Mouse (Mus musculus) left cerebral cortex, postnatal 36 days (tissue): ENCODE data around the gene Hist1h4m. TPM values are rescaled to one million over a fixed set of nuclear protein-coding genes. Genes with fewer than 3 reads are reported as not detected.
"Not testable (repeated sequence)": the region's sequence is repeated elsewhere in the genome, so short reads cannot be mapped to it uniquely, and the experiment has no call there.

Experiments used
- DNase-seq, 2 experiments: peaks; one replicate each; pipeline ENCODE4 v3.0.0; 2021 to 2022; ENCODE audit warnings: low spot score in 2 of 2, mixed read lengths in 1 of 2
- intact Hi-C: fragments of 180-260 bp; cut with DNase I; formaldehyde crosslinking; loops from one replicate; pipeline ENCODE4 v1.15.1; 2025
- total RNA-seq, 2 experiments: library from RNA; stranded (reverse); gene quantifications; 2 replicates each; pipeline ENCODE4 v1.2.3; 2021

Gene Hist1h4m
- total RNA-seq, 2 experiments from 2014 or later, result 258 to 294 TPM

DNA sequence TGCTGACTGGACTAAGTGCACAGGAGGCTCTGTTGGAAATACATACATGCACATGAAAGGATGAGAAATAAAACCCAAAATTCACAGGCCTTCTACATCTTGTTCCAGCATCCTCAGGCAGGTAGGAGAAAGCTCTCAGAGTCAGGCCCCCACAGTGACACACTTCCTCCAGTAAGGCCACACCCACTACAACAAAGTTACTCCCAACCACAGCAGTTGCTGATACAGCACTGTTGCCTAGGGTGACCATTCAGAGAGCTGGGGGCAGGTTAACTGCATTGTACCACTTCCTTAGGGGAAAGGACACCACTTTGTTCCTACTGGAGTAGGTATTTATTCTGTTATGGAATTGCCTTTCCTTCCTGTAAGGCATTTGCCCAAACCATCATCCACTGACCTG is 14.4 kb upstream of the Hist1h4m start:
- intact Hi-C loops, result not testable (repeated sequence)

DNA sequence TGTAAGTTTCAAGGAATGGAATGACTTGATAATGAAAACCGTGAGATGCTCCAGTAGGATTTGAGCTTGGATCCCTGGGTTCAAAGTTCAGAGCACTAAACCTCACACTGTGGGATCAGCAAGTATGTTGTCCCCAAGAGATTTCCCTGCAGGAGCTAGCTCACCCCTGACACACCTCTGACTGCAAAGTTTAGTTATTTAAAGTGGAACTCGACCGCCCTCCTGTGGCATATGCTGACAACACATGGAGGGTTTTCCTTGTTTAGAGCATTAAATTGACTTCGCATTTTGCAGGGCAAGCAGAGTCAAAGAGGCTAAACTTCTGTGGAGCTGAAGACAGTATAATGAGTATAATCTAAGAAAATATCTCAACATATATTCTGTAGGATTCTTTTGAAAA is 8.5 kb upstream of the Hist1h4m start:
- DNase-seq, intact Hi-C loops: not testable (repeated sequence)

More for the DNA sequence above, 14.4 kb upstream of the Hist1h4m start:
- DNase-seq, result not testable (repeated sequence)

GRCm38 (mm10) chr13:21810073-21810472 is 1.5 kb upstream of the Hist1h4m start, which contains the start of the genes Hist1h2bq and Hist1h2ao:
Hist1h2bq (minus strand) TSS chr13:21810197.
Hist1h2ao (plus strand) TSS chr13:21810465.
- DNase-seq, intact Hi-C loops: not testable (repeated sequence)

DNA sequence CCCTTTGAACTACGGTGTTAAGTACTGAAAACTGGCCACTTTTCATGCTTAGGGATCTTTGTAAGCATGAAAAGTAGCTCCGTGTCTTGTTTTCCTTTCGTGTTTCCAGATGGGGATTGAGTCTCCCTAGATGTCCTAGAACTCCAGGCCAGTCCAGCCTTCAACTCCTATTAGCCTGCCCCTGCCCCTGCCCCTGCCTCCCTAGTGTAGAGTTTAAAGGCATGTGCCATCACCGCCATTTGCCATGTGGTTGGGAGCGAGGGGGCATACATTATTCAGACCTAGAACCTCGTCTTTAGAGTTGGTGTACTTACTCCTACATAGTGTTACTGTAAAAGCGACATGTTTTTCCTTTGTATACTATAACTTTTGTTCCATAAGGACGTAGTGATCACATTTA is 472 bp upstream of the Hist1h4m start:
- intact Hi-C loops, DNase-seq: not testable (repeated sequence)

DNA sequence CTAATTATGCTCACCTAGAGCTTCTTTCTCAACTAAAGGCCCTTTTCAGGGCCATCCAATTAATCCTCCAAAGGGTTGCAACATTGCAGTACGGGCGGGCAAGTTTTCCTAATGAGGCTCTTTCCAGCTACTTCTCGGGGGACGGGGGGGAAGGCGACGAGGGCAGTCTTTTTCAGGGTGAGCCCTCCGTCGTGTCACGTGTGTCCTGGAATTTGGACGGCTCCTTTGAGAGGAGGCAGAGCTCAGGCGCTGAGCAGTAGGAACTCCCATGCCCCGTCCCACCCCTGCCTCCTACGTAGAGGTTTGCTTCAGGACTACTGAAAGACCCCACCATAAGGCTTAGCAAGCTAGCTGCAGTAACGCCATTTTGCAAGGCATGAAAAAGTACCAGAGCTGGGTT is 546 bp downstream of the Hist1h4m start:
- DNase-seq, intact Hi-C loops: not testable (repeated sequence)

DNA sequence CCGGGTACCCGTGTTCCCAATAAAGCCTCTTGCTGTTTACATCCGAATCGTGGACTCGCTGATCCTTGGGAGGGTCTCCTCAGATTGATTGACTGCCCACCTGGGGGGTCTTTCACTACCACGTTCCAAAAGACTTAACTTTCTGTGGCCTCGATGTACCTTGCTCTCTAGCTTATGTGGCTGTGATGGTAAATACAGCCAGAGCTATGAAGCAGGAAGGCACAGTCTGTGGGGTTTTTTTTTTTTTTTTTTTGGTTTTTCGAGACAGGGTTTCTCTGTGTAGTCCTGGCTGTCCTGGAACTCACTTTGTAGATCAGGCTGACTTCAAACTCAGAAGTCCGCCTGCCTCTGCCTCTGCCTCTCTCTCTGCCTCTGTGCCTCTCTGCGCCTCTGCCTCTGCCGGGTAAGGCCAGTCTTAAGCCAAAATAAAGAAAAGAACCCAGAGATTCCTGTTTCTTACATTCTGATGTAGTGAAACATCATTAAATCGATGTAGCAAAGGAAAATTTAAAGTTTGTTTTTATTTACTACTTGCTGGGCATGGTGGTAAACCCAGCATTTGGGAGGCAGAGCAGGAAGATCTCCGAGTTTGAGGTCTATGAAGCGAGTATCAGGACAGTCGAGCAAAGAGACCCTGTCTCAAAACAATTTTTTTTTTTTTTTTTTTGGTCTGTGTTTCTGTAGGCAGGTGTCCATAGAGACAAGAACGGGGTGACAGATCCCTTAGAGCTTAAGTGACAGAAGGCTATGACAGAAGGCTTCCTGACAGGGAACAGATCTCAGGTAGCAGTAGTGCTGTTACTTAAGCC is 8.7 kb downstream of the Hist1h4m start:
- DNase-seq, intact Hi-C loops: not testable (repeated sequence)

DNA sequence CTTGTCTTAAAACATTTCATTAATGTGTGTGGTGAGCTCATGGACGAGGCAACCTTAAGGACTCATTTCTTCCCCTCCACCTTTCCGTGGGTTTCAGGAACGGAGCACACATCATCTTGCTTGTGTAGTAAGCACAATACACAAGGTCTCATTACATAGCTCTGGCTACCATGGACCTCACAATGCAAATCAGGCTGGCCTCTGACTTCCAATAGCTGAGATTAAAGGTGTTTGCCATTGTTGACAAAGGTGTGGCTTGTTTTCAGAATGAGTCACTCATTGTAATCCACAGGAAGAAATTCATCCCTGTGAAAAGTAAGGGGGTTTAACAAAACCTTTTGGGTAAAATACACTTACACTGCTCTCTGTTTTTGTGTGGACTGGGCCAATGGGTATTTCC is 17.0 kb downstream of the Hist1h4m start:
- intact Hi-C loops, result no loop called here
- DNase-seq, result no peak

DNA sequence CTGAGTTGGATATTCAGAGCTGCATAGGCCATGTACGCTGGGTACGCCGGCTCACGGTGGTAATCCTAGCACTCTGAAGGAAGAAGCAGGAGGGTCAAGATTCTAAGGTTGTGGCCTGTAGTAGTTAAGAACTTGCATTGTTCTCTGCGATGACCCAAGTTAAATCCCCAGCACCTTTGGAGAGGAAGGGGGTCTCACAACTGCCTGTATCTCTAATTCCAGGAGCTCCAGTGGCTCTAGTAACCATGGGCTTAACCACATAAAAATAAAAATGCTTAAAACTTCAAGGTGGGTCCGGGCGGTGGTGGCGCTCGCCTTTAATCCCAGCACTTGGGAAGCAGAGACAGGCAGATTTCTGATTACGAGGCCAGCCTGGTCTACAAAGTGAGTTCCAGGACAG is 18.8 kb downstream of the Hist1h4m start:
- intact Hi-C loops, result no loop called here
- DNase-seq, result no peak

GRCm38 (mm10) chr13:21831418-21832394 is 20.2 kb downstream of the Hist1h4m start, which contains the start of gene Hist1h4n:
Hist1h4n (minus strand) TSS chr13:21832196.
- peak; percentile 28 to 44 for DNase-seq
- intact Hi-C loops, result not testable (repeated sequence)

DNA sequence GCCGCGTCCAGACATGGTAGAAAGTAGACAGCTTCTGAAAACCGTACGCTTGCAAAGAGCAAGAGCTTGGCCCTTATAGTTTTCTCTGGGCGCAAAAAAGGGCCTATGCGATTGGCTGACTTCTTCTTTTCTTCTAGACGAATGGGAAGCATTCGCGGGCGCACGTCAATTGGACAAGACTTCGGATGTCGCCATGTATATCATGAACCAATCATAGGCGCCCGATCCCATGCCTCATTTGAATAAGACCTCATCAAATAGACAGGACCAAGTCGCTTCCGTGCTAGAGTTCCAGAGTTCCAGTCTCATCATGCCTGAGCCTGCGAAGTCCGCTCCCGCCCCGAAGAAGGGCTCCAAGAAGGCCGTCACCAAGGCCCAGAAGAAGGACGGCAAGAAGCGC is 21.9 kb downstream of the Hist1h4m start, which contains the start of the genes Hist1h2ap and Hist1h2br:
Gene Hist1h2ap (minus strand): TSS at position 47 of the 400 bp plus-strand sequence.
Gene Hist1h2br (plus strand): TSS at position 283 of the 400 bp plus-strand sequence.
- intact Hi-C loops, DNase-seq: not testable (repeated sequence)

DNA sequence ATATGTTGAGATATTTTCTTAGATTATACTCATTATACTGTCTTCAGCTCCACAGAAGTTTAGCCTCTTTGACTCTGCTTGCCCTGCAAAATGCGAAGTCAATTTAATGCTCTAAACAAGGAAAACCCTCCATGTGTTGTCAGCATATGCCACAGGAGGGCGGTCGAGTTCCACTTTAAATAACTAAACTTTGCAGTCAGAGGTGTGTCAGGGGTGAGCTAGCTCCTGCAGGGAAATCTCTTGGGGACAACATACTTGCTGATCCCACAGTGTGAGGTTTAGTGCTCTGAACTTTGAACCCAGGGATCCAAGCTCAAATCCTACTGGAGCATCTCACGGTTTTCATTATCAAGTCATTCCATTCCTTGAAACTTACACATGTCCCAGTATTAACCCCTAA is 29.0 kb downstream of the Hist1h4m start:
- DNase-seq, intact Hi-C loops: not testable (repeated sequence)

DNA sequence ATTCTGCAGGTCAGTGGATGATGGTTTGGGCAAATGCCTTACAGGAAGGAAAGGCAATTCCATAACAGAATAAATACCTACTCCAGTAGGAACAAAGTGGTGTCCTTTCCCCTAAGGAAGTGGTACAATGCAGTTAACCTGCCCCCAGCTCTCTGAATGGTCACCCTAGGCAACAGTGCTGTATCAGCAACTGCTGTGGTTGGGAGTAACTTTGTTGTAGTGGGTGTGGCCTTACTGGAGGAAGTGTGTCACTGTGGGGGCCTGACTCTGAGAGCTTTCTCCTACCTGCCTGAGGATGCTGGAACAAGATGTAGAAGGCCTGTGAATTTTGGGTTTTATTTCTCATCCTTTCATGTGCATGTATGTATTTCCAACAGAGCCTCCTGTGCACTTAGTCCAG is 34.8 kb downstream of the Hist1h4m start:
- DNase-seq, intact Hi-C loops: not testable (repeated sequence)

DNA sequence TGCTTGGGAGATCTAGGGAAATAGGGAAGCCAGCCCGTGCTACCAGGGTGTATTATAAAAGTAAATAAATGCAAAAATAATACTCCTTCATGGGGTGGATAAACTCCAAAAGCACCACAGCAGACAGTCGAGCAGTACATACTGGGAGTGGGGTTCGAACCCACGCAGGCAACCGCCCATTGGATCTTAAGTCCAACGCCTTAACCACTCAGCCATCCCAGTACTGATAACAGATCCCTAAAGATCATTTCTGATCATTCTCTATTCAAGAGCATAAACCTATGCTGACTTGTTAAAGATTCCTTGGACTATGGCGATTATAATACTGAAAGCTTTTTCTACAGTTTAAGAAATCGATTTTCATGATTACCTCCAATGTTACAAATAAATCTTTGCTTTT is 36.3 kb downstream of the Hist1h4m start:
- intact Hi-C loops, result no loop called here
- DNase-seq, result no peak

DNA sequence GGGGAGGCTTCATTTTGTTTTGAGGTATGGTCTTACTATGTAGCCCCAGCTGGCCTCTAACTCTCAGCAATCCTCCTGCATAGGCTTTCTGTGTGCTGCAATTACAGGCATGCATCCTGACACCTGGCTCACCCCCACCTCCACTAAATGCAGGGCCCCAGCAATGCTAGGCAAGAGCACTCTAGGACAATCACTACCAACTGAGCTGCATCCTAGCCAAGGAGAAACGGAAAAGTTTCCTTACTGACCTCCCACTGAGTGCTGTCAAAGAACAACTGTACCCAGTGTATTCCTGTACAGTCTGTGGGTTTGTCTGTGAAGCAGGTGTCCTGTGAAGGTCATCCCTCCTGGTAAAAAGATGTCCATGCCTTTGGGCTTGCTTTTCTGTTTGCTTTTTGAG is 39.1 kb downstream of the Hist1h4m start:
- DNase-seq, intact Hi-C loops: not testable (repeated sequence)

GRCm38 (mm10) chr13:21852215-21852945 is 40.8 kb downstream of the Hist1h4m start:
- intact Hi-C loops, result no loop called here
- no peak for DNase-seq

DNA sequence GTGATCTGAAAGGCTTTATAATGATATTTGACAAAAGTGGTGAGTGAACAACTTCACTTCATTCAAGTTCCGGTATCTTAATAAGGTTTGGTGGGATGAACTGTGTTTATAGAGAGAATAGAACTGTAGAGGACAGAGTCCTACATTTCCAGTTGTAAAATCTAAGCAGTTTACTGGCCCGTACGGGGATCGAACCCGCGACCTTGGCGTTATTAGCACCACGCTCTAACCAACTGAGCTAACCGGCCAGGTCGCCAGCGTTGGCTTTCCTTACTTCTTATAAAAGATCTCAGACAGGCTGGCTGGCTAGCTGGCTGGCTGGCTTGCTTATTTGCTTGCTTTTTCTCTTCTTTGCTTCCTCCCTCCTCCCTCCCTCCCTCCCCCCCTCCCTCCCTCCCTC is 43.6 kb downstream of the Hist1h4m start:
- peak; percentile 81 to 85 for DNase-seq
- intact Hi-C loops, result no loop called here

DNA sequence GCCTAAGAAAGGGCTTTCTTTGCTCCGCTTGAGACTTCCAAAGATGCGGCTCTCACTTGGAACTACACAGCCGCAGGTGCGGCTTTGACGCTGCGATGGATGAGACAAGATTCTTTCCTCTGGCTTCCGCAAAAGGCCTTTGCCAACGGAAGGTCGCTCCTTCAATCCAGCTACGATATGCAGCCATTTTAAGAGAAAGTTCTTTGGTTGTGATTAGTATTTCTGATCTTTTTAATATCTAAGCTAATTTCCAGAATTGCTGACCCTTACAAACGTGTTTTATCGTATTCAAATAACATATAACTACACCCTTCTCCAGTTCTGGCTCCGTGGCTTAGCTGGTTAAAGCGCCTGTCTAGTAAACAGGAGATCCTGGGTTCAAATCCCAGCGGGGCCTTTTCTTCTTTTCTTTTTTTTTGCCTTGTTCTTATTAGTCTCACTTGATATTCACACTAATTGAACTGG is 44.2 kb downstream of the Hist1h4m start:
- intact Hi-C loops, result no loop called here
- DNase-seq, result peak; percentile 29 to 35

DNA sequence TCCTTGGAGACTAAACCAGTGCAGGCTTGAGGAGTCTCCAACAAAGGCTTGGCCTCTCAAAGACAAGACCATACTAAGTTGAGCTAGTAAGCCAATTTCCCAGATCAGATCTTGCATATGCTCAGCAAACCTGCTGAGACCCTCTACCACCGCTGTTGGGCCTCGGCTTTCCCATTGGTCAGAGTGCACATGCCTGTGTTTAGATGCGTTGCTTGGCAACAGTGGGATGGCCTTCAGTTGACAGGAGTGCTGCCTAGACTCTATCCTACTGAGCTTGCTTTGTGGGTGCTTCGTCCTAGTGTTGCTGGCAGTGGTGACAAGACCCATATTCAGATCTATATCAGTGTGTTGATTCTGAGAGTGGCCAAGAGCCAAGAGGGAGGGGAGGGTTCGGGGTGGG is 50.1 kb downstream of the Hist1h4m start:
- intact Hi-C loops, result no loop called here
- no peak for DNase-seq
